Mouse (Mus musculus): ENCODE results near the gene Mri1.

The Mri1 gene

GRCm38 (mm10) chr8:84203975-84204772, 53.0 kb downstream of the Mri1 start:
- DNase-seq (ENCODE audit: inconsistent age in 2 of 2, low spot score in 1 of 2) = peak; percentile 88 to 94

DNA sequence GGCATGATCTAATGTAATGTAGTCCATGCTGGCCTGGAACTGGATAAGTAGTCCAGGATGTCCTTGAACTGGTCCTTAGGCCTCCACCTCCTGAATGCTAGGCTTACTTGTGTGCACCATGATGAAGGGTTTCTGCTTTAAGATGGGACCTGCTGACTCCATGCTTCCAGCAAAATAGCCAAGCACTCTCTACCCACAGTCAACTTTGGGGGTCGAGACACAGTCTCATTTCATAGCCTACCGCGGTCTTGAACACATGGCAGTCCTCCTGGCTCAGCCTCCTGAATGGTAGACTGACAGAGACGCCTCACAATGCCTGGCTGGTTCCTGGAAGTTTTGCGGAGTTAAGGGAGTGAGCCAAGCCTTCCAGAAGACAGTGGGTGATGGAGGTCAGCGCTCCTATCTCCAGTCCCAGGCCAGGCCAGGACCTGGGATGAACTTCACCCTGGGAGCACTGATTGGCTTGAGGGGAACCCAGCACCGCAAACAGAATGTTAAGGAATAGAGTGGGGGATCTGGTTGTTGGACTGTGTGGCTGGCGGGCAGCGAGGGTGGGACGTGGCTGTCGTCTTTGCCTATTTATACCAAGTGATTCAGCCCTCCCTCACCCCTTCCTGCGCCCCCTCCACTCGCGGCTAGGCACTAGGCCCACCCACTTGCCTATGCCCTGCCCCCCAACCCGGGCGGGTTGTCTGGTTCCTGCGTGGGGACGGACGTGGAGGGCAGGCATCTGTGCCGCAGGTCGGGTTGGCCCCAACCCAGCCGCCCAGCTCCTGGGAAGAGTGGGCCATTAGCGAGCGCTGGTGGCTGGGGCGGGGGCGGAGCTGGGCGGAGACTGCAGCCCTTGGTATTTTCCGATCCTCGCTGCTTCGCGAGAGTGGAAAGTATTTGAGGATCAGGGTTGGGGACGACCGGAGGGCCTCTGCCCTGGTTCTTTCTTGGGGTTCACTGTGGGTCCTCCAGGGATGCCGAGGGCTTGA, 53.9 kb downstream of the Mri1 start:
- DNase-seq (ENCODE audit: inconsistent age in 2 of 2, low spot score in 1 of 2) = peak; percentile 94 to 97

DNA sequence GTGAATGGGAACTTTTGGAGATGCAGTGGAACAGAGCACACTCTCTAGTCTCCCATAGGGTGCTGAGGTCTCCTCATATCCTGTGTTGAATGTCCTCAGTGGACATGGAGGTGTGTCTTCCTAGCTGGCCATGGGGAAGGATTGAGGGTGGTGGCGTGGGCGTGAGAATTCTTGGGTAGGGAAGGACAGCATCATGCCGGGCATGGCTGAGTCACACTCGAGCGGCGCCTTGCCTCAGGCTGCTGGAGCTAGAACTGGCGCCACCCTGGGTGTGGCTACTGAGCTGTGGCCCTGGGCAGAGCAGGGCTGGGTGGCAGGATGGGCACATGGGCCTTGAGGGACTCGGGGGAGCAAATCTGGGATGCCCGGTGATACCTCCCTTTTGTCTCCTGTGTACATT, 54.7 kb downstream of the Mri1 start:
- DNase-seq (ENCODE audit: inconsistent age in 2 of 2, low spot score in 1 of 2) = peak; percentile 87 to 94

DNA sequence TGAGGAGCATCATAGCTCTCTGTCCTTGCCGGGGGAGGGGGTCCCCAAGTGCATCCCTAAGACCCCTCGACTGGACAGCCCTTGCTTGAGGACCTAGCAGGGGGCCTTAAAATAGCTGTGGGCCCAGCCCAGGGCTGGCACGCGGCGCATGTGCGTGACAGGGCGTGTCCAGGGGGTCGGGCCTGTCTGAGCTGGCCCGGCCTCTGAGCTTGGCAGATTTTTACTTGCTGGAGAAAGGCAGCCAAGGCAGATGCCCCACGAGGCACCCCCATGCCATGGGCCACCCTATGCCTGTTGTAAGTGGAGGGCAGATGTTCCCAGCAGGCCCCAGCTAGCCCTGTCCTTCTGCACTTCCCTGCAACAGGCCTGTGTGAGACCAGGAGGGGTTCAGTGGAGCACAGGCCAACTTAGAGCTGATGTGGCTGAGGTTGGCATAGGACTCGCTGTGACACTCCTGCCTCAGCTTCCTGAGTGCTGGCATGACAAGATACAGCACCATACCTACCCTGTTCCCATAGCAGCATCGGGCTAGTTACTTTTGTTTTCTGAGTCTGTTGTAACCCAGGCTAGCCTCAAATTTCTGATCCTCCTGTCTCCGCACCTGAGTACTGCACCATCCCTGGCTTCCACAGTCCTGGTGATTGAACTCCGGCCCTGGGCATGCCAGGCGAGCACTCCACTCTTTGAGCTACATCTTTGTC, 55.4 kb downstream of the Mri1 start:
- DNase-seq (ENCODE audit: inconsistent age in 2 of 2, low spot score in 1 of 2) = peak; percentile 92 to 97

GRCm38 (mm10) chr8:84200652-84201544, 56.2 kb downstream of the Mri1 start:
- DNase-seq (ENCODE audit: inconsistent age in 2 of 2, low spot score in 1 of 2) = peak; percentile 91 to 97

DNA sequence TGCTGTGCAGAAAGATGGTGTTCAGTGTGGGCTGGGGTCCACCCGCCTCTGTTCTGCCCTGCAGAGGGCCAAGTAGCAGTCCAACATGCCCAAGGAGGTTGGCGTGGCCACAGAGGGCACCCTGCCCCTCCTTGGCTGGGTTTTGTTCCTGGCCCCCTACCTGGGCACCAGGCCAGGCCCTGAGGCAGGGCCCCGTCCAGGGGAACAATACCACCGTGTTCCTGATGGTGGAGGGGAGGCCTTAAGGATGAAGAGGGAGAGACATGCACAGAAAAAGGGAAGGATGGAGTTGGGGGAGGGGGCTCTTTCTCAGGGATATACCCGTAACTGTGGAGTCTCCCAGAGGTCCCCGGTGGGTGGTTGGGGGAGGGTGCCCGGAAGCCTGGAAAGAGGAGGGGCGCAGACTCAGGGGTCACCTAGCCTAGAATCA, 57.0 kb downstream of the Mri1 start:
- peak in 1 of 2 experiments; percentile 68 for DNase-seq (ENCODE audit: inconsistent age in 2 of 2, low spot score in 1 of 2)
